In the genomic region with DNA sequence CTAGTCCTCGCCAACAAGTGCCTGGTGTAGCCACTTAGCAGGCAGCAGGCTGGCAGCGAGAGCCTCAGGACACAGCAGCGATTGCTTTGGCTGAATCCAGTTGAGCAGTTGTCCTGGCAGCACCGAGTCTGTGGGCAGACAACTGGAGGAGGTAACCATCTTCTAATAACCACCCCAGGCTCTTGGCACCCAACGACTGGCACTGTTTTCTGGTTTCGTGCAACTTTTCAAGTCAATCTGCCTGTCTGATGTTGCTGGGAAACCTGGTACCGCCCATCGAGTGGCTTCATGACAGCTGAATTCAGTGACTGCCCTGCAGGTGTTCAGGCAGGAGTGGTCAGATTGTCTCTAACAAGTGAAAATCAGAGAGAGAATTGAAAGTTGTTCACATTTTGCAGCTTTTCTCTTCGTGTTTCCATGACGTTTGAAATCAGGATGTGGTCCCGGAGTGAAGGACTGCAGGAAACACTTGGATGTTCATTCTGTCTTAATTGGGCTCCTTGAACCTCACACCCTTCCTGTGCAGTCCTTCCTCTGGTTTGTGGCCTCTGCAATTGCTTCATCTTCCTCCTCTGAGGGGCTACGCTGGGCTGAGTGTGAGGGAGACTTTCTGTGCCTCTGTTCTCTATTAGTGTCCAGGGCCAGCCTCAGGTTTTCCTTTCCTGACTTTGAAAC, we compare ENCODE assay signal across 20 mouse cellular contexts. TPM values are rescaled to one million over a fixed set of nuclear protein-coding genes. Genes with fewer than 3 reads are reported as not detected.
DNase-seq lines count a peak whose midpoint lies in the region; ATAC-seq and TF ChIP-seq lines count a peak whose summit lies in the region.
"Had no signal": no experiment of that assay in that cellular context is flagged by ENCODE, and none has a peak within 500 bp of the region (broad histone marks: within the 10 kb centered on the region; RNA-seq: fewer than 3 reads in every experiment).

No protein-coding gene starts in this region.

- H3K27me3 ChIP-seq in midbrain, postnatal 0 days (ENCODE audit: insufficient read depth, low read length), result no peaks in the 10 kb centered on the region
- no peaks in the 10 kb centered on the region for H3K27me3 ChIP-seq in midbrain, embryonic 15.5 days (replicated peaks)
- peaks cover 2% of the 10 kb centered on the region for H3K27me3 ChIP-seq in megakaryocyte, embryonic 14.5 days (replicated peaks)
- H3K27me3 ChIP-seq: heart, embryonic 12.5 days had no signal

- H3K9me3 ChIP-seq in midbrain, postnatal 0 days (ENCODE audit: low read length), result no peaks in the 10 kb centered on the region
- no peaks in the 10 kb centered on the region for H3K9me3 ChIP-seq in midbrain, embryonic 15.5 days
- no peaks in the 10 kb centered on the region for H3K9me3 ChIP-seq in megakaryocyte, embryonic 14.5 days
- H3K9me3 ChIP-seq: heart, embryonic 12.5 days; limb, embryonic 12.5 days had no signal

- no peaks in the 10 kb centered on the region for H3K36me3 ChIP-seq in midbrain, postnatal 0 days (ENCODE audit: insufficient read depth, low read length)
- H3K36me3 ChIP-seq in midbrain, embryonic 15.5 days (replicated peaks), result no peaks in the 10 kb centered on the region
- no peaks in the 10 kb centered on the region for H3K36me3 ChIP-seq in megakaryocyte, embryonic 14.5 days (replicated peaks; ENCODE audit: low read length)
- H3K36me3 ChIP-seq: heart, embryonic 12.5 days; limb, embryonic 12.5 days had no signal

- H3K4me2 ChIP-seq in midbrain, postnatal 0 days (ENCODE audit: low read depth, low read length, poor library complexity, severe bottlenecking), result no peak overlapping the region
- H3K4me2 ChIP-seq in midbrain, embryonic 15.5 days, result no peak overlapping the region
- H3K4me2 ChIP-seq: heart, embryonic 12.5 days; limb, embryonic 12.5 days had no signal

- H3K27ac ChIP-seq in midbrain, postnatal 0 days (ENCODE audit: low read depth, low read length), result no peak overlapping the region
- no peak overlapping the region for H3K27ac ChIP-seq in midbrain, embryonic 15.5 days
- H3K27ac ChIP-seq: limb, embryonic 12.5 days; liver, embryonic 14.5 days had no signal

- no peak for ATAC-seq in midbrain, postnatal 0 days (ENCODE audit: low FRiP score)
- ATAC-seq in midbrain, embryonic 15.5 days (replicated peaks), result no peak
- ATAC-seq: intestine, embryonic 16.5 days; lung, postnatal 0 days had no signal

- 74% methylated on average over 12 of the region's 12 CpGs for WGBS in midbrain, postnatal 0 days
- 80% methylated on average over 12 of the region's 12 CpGs for WGBS in midbrain, embryonic 15.5 days

- TF ChIP-seq CTCF in midbrain, postnatal 0 days (IDR thresholded peaks at IDR 0.05), result no peak

- intact Hi-C loops in gastrocnemius, postnatal 36 days (cut with DNase I), result no loop called here

- H3K4me3 ChIP-seq in midbrain, postnatal 0 days (ENCODE audit: low read depth, low read length), result no peak overlapping the region
- H3K4me3 ChIP-seq in midbrain, embryonic 15.5 days, result no peak overlapping the region
- peak overlapping the region; percentile 88 for H3K4me3 ChIP-seq in megakaryocyte, embryonic 14.5 days (replicated peaks)
- H3K4me3 ChIP-seq: heart, embryonic 12.5 days; limb, embryonic 12.5 days had no signal

- peak; percentile 25 to 49 for DNase-seq in cerebellum, postnatal 4 days (ENCODE audit: low spot score in 2 of 2)
- no peak for DNase-seq in cerebellum, adult 11 months
- DNase-seq in midbrain, postnatal 0 days (ENCODE audit: low spot score), result peak; percentile 57
- peak; percentile 79 for DNase-seq in fat pad, adult 2 months (ENCODE audit: extremely low read depth, low read depth, low spot score)
- no peak for DNase-seq in gastrocnemius, postnatal 36 days
- DNase-seq in adrenal gland, postnatal 10 days, result no peak
- DNase-seq: adrenal gland, adult 2 months; B cell, adult 2 months; embryo, embryonic 11 days; gastrocnemius, postnatal 10 days; heart, postnatal 36 days; kidney, postnatal 14 days; right cerebral cortex, postnatal 14 days had no signal

- no peak overlapping the region for H3K9ac ChIP-seq in midbrain, postnatal 0 days (replicated peaks; ENCODE audit: low read length, poor library complexity, severe bottlenecking)
- H3K9ac ChIP-seq in midbrain, embryonic 15.5 days, result no peak overlapping the region
- H3K9ac ChIP-seq: heart, embryonic 12.5 days; limb, embryonic 12.5 days; liver, embryonic 14.5 days had no signal

- H3K4me1 ChIP-seq in midbrain, postnatal 0 days (ENCODE audit: insufficient read depth, low read length), result no peaks in the 10 kb centered on the region
- no peaks in the 10 kb centered on the region for H3K4me1 ChIP-seq in midbrain, embryonic 15.5 days
- H3K4me1 ChIP-seq in megakaryocyte, embryonic 14.5 days, result peaks cover 68% of the 10 kb centered on the region
- H3K4me1 ChIP-seq: limb, embryonic 12.5 days had no signal

RNA-seq across cellular contexts. Expression of a gene that starts 58.1 kb away (rescaled TPM):
- 1.2 and 4.2 TPM in 2 replicates for total RNA-seq in midbrain, postnatal 0 days (2014; rRNA removed)
- 2.1 and 2.8 TPM in 2 replicates for polyA plus RNA-seq in midbrain, postnatal 0 days (2015; fragmentation: Nextera tagmentation; extraction: Ambion mirVana)
- 0.71 and 1.1 TPM in 2 replicates for polyA plus RNA-seq in midbrain, embryonic 15.5 days (2015; fragmentation: Nextera tagmentation; extraction: Ambion mirVana)
- polyA plus RNA-seq in megakaryocyte, embryonic 14.5 days (2012; ENCODE audit: insufficient read depth, low replicate concordance), result 24.7 and 31.6 TPM in 2 replicates
- total RNA-seq in gastrocnemius, postnatal 36 days (2021), result 1 to 10 TPM in 1 of 2 experiments, under 1 TPM in 1; 0.31 to 1.3 TPM
- 1 to 10 TPM; 2.2 to 3.2 TPM for total RNA-seq in adrenal gland, postnatal 10 days (2021)

Comparison
In these comparisons a context has a peak if more than half of its experiments do, and no peak if none do; other contexts are left out.
1. DNase-seq: peak in cerebellum, postnatal 4 days (2 of 2), midbrain, postnatal 0 days (single experiment) and fat pad, adult 2 months (single experiment); none in cerebellum, adult 11 months (single experiment), gastrocnemius, postnatal 36 days (0 of 2) and adrenal gland, postnatal 10 days (single experiment).